Mouse (Mus musculus) lung, postnatal 25 days (tissue): ENCODE results near the gene Plcd4.
"Not testable (repeated sequence)": the region's sequence is repeated elsewhere in the genome, so short reads cannot be mapped to it uniquely, and the experiment has no call there.

Experiments
- DNase-seq: peaks from one replicate; pipeline ENCODE4 v3.0.0; 2022; ENCODE audit warnings: low spot score

Plcd4 gene

DNA sequence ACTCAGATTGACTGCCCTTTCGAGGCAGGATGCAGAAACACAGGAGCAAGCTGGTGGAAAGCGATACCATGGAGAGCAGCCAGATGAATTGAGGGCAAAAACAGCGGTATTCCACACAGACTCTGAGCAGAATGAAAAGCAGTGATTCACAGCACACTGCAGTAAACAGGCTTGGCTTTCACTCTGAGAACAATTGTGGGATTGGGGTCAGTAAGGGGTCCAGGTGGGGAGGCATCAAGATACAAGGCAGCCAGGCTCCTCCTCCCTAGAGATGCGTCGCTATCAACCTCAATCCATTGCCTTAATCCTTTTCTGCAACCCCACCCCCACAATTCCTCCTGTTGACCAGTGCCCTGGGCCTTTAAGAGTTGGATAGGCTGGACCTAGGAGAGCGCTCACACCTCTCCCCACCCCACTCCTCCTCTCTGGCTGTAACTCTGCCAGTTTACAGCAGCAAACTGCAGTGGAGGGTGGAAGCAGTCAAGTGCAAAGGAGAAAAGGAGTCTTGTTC lies at the start of gene Plcd4:
Plcd4 (plus strand) TSS at position 438 of the 511 bp plus-strand sequence.
- DNase-seq = peak; percentile 23

DNA sequence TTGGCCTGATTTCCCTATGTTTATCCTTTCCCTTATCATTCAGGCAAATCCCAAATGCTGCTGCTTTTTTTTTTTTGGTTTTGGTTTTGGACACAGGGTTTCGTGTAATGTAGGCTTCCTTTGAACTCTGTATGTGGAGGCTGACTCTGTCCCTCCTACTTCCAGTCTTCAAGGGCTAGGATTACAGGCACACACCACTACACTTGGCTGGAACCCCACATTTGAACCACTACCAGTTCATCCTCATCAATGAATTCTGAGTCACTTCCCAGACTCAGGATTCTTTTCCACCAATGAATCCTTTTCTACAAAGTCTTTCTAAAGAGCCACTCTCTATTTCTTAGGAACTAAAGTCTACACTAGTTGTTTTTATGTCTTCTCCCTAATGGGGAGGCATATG lies 41.6 kb upstream of the Plcd4 start:
- no peak for DNase-seq

DNA sequence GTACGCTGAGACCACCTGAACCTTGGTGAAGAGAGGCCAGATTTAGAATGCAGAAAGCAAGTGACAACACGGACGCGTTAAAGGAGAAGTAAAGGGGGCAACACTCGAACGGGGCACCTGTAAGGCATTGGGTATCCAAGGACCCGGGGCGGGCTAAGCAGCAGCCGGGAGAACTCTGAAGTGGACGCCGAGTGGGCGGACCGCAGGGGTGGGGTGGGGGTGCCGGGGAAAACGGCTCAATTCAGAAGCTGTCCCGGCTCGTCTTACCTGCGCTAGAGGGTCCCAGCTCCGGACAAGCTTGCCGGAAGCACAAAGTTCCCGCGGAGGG lies 37.3 kb upstream of the Plcd4 start:
- DNase-seq = no peak

DNA sequence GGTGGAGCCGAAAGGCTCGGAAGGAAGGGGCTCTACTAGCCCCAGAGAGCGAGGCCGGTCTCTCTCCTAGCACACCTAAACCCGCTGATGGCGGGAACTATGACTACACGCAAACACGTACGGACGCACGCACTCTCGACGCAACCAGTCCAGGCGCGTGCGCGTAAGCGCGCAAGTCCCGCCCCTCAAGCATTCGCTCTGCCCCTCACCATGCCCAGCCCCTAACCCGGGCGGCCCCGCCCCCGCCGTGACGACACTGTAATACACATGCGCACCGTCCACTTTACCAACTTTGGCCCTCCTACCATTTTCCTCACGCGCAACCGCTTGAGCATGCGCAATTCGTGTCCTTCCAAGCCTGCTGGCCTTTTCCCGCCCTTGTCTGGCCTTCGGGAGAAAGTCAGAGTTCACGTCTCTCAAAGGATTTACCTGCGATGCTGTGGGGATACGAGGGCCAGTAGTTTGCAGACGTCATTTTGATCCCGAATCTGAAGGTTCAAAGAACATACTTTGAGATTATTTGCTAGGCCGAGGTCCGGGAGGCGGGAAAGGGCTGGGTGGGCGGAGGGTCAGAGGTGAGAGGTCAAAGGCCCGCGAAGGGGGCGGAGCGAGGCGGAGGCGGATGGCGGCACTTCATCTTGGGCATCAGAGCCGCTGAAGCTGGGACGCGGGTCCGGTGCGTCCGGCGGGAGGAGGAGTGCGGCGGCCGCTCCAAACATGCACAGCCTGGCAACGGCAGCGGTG lies 36.8 kb upstream of the Plcd4 start, which contains the start of gene Cnot9:
Cnot9 (plus strand) TSS at position 338 of the 744 bp plus-strand sequence.
- peak; percentile 100 for DNase-seq

DNA sequence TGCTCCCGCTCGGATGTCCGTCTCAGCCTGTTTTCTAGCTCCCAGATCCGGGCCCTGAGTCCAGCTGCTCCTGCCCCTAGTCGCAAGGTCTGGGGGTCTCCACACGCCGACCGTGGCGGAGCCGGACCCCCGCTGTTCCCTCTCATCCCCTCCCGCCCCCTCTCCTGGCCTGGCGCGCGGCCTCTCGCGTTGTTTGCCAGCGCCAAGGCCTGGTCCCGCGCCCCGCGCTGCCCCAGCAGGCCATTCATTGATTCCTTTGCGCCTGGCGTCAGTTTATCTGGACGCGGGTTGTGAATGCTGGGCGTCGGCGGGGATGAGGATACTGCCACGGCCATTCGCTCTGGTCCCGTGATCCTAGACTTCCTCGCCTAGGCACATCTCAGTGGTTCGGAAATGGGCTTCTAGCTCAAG lies 36.2 kb upstream of the Plcd4 start:
- peak; percentile 8 for DNase-seq

DNA sequence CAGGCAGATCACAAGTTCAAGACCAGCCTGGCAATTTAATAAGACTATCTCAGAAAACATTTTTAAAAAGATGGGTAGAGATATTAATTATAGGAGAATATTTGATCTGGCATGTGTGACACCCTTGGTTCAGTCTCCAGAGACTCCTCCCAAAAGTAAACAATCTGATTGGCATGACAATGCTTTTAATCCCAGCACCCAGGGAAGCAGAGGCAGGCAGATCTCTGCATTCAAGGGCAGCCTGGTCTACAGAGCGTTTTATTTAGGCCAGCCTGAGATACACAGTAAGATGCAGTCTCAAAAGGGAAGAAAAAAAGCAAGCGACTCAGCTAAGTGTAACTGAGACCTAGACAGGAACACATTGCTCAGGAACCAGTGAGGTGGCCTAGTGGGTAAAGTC lies 34.9 kb upstream of the Plcd4 start:
- DNase-seq = no peak

DNA sequence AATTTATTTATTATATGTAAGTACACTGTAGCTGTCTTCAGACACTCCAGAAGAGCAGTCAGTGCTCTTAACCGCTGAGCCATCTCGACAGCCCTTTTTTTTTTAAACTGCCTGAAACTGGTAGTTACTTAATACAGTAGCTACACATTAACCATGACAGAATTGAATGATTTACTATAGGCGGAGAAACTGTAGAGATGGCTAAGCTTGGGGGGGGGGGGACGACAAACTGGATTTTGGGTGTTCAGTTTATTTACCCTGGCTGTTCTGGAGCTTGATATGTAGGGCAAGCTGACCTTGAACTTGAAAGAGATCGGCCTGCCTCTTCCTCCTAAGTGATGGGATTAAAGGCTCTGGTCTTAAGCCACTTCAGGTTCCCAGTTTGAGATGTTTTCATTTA lies 31.4 kb upstream of the Plcd4 start:
- no peak for DNase-seq

DNA sequence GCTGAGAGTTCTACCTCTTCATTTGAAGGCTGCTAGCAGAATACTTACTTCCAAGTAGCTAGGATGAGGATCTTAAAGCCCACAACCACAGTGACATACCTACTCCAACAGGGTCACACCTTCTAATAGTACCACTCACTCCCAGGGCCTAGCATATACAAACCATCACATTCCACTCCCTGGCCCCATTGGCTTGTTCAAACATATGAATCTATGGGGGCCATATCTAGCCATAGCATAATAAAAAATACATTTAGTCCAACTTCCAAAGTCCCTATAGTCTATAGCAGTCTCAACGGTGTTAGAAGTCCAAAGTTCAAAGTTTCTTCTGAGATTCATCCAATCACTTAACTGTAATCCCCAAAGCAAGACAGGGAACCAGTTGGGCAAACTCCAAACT lies 29.7 kb upstream of the Plcd4 start:
- DNase-seq = not testable (repeated sequence)

DNA sequence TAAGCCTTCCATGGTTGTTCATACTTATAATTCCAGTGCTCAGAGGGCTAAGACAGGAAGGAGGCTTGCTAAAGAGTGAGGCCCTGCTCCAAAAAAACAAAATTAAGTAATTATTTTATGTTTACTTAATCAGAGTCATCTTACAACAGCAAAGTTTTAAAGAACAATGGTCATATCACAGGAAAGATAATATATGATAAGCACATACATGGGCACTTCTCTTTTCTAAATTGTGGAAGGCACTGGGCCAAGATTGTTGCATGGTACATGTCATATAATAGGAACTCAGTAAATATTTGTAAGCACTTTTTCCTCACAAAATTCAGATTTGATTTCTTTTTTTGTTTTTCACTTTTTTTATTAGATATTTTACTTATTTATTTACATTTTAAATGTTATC lies 22.8 kb upstream of the Plcd4 start:
- no peak for DNase-seq

DNA sequence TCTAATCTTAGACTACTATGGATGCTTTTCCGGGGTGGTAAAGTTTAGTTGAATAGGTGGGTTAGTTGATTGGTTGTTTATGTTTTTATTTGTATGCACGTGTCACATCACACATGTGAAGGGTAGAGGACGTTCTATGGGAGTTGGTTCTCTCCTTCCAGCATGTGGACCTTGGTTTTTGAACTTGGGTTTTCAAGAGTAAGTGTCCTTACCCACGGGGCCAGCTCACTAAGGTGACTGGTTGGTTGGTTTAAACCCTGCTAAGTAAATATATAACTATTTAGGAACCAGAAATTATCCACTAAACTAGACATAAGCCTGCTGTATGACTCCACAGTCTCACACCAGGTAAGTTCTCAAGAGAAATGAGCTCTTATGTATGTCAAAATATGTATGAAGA lies 17.9 kb upstream of the Plcd4 start:
- no peak for DNase-seq

DNA sequence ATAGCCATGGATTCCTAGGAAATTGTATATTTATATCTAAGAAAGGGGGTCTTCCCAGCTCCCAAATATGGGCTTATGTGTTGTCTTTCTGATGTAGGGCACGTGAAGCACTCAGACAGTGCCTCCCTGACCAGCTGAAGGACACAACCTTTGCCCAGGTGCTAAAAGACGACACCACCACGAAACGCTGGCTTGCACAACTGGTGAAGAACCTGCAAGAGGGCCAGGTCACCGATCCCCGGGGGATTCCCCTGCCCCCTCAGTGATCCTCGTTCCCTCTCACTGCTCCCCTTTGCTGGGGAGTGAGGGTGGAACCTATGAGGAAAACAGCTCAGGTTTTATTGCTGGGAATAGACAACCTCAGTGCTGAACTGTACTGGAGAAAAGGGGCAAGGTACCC lies 14.1 kb upstream of the Plcd4 start:
- no peak for DNase-seq

DNA sequence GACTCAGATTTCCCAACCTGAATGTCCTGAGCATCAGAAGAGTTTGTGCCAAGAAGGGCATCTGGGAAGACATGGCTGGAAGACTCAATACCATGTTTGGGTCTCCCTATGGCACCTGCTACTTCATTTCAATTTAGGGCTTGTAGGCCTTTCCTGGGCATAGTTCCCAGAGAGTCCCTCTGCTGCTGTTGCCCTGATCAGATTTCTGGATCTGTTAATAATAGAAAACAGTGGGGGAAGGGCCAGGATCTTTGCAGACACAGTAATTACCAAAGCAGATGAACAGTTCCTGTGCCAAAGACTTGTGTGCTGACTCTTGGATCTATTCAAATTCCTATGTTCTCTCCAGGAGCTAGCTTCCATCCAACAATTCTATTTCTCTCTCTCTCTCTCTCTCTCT lies 4.0 kb upstream of the Plcd4 start:
- DNase-seq = no peak

DNA sequence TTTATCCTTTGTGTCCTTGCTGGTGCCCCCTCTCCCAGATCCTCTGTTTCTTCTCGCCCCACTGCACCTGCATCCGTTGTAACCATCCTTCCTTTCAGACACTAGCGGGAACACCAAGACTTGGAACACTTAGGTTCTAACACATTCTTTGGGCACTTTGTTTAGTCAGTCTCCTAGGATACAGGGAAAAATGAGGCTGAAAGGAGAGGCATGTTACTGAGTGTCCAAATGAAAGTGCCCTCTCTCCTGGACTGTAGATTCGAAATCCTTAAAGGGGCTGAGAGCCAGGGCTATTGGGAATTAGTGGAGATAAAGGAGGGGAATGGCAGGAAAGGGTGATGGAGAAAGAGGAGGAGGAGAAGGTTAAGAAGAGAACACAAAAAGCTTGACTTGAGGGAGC lies 1.5 kb downstream of the Plcd4 start, which contains the start of gene Usp37:
Usp37 (minus strand) TSS at position 101 of the 400 bp plus-strand sequence.
- no peak for DNase-seq

DNA sequence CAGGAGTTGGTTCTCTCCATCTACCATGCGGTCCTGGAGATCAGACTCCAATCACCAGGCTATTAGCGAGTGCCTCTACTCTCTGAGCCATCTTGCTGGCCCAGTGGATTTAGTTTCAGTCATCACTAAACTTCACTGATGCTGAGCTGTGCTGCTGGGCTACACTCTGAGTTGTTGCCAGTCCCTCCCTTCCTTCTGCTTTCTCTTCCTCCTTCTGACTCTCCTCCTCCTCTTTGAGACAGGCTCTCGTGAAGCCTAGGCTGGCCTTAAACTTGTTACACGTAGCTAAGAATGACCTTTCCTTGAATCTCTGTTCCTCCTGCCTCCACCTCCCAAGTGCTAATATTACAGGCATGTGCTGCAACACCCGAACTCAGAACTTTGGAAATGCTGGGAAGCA lies 16.4 kb downstream of the Plcd4 start:
- DNase-seq = no peak

DNA sequence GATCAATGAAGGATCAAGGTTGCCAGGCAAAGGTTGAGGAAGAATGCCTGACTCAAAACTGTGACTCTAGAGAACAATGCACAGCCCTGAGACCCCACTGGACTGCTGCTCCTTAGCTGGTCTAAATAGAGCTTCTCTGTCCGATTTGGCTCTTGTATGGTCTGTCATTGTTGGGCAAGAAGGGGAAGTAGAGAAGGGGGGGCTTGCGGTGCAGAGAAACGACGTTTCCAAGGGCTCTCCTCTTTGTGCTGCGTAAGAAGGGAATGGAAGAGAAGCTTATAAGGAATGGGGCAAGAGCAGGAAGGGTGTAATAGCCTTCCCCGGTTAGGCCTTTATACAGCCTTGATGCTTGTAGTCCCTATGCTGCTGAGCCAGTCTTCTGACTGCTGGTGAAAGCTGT lies 23.1 kb downstream of the Plcd4 start:
- no peak for DNase-seq

DNA sequence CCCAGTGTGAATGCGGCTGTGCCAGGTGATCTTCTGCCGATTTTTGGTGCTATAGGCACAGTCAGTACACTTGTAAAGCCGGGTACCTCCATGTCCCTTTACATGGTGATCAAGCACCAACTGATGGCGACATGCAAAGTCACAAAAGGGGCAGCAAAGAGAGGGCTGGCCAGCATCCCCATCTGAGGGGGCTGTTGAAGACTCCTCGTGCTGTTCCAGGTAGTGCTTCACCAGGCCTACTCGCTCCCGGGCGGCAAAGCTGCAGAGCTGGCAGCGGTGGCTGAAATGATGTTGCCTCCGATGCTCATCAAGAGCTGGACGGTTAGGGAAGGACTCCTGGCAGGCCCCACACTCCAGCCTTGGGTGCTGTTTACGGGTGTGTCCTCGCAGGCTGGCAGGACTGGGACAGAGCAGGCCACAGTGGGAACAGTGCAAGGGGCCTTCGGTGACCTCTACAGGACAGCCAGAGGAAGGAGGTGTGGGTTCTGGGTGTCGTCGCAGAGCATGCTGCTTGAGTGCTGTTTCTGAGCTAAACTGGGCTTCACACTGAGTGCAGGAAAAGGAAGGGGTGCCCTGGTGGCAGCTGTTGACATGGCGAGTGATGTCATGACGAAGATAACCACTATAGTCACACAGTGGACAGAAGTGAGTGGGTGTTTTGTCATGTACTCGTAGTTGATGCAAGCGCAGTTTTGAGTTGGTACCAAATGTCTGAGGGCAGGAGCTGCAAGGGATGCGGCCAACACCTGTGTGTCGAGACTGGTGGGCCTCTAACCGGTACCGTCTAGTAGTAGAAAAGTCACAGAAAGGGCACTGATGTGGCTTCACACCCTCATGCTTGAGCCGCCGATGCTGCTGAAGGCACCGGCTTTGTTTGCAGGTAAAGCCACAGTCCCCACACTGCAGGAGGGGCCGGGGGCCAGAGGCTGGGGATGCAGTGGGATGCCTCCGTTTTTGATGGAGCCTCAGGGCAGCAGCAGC lies 27.3 kb downstream of the Plcd4 start:
- DNase-seq = no peak

DNA sequence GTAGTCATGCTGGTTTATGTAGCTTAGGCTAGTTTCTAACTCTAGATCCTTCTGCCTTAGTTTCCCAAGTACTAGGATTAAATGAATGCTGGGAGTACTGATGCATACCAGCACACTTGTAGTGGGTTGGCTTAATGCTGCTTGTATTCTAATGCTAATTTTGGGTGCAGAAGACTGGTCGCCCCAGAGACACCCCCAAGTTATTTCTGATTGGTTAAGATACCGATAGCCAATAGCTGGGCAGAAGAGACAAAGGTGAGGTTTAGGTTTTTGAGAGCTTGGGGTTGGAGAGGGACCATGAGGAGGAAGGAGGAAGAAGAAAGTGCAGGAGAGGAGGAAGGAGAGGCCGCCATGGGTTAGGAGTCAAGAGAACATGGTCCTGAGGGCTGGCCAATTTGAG lies 39.9 kb downstream of the Plcd4 start:
- no peak for DNase-seq

DNA sequence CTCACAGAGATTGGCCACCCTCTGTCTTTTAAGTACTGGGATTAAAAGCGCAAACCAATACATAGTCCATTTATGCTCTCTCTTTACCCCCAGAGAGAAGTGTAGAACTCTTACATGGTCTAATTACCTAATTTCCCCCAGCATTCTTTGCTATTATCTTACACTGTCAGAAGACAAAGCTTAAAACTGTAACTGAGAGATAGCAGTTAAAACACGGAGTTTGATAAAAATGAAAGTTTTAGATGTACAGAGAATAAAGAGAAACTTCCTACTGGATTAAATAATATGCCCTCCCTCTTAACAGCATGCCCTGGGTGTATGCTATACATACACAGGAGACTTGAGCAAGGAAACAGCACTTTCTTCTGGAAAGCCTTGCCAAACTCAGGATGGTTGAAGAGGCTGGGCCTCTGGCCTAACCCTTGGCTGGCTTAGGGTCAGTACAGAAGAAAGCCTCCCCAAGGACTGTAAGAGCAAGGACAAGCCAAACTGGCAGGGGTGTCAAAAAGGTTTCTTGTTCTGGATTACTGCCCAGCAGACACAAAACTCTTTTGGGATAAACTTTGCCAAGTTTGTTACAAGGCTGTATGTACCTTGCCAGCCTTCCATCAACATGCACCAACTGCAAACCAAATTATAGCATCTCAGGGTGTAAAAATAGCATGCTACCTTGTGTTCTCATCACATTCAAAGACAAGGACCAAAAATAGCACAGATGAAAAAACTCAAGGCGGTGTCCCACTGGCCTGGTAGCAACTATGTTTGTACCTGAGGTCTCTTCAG lies 42.1 kb downstream of the Plcd4 start:
- no peak for DNase-seq

DNA sequence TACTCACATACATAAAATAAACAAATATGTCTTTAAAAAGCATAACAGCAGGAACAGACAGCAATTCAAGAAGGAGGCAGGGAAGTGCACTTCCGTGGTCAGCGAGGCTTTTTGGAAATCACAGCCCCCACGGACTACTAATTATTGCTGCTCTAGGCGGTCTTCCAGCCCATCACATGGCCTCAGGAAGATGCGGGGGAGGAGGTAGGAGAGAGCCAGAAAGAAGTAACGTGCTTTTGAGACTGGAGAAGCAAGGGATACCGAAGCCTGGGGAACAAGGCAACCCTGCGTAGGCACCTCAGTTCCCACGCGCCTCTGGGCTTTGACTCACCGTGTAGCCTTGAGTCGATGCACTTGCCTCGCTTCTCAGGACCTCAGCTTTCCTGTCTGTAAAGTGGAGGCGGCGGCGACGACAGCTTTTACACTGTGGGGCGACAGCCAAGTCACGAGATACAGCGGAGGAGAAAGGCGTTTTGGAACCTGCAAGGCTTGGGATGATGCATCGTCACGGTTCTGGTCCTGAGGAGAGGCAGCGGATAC lies 44.6 kb downstream of the Plcd4 start:
- no peak for DNase-seq

DNA sequence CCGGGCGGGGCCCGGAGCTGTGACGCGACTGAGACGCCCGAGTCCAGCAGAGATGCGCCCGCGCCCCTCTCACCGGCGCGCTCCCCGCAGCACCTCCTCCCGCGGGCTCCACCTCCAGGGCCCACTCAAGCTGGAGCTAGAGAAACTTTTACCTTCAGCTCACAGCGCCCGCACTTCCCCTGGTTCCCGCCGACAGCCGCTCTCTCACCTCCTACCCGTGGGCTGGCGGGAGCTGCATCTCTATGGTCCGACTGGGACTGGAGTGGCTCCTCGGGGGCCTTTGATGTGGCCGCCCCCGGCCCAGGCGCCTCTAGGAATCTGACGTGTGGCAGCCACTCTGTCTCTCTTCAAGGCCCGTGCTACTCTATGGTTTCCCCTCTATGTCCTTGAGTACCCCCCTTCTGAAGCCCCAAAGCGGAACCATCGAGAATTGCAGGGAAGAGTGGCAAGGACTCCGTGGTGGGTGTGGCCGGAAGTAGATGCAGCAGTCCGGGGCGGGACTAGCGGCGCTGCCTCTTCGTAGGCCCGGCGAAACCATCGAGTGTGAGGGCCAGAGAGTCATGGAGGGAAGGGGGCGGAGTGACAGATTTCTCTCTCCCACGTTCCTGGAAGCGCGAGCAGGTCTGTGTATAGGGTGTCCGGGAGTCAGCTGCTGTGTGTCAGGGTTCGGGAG lies 45.2 kb downstream of the Plcd4 start, which contains the start of the genes Zfp142 and Bcs1l:
Zfp142 (minus strand) TSS at position 474 of the 673 bp plus-strand sequence.
Bcs1l (plus strand) TSS at position 517 of the 673 bp plus-strand sequence.
- peak; percentile 99 for DNase-seq

DNA sequence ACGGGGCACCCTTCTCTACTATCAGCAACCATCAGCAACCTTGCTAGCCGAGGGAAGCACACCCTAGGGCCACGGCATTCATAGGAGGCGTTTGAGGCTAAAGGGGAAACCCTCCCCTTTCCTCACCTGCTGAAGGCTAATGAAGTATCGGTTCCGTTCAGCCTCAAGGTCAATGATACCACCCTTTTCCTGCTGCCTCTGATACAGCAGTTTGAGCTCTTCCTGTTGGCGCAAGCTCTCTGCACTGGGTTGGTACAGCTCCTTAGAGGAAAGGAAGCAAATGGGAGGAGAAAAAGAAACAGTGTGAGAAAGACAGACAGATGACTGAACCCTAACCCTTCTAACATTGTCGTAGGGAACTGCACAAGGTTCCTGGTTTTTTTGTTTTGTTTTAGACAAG lies 51.7 kb downstream of the Plcd4 start:
- no peak for DNase-seq
